Mouse (Mus musculus) cerebellum, adult 9-10 months (tissue): ENCODE data around the gene Rnf38.

ENCODE experiments used
- DNase-seq: peaks from one replicate; pipeline ENCODE4 v3.0.0; 2022

Rnf38 gene

DNA sequence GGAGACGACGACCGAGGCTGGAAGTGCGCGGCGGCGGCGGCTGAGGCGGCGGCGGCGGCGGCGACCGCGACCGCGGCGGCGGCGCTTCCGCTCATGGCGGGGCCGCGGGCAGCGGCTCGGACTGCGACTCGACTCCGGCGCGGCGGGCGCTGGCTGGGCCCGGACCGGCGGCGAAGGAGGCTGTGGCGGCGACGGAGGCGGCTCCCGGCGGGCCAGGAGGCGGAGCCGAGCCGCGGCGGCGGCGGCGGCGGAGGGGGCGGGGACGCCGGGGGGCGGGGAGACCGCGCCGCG, at the start of gene Rnf38:
Gene Rnf38, minus strand, starts transcription at position 77 of the 291 bp plus-strand sequence.
- DNase-seq = no peak

DNA sequence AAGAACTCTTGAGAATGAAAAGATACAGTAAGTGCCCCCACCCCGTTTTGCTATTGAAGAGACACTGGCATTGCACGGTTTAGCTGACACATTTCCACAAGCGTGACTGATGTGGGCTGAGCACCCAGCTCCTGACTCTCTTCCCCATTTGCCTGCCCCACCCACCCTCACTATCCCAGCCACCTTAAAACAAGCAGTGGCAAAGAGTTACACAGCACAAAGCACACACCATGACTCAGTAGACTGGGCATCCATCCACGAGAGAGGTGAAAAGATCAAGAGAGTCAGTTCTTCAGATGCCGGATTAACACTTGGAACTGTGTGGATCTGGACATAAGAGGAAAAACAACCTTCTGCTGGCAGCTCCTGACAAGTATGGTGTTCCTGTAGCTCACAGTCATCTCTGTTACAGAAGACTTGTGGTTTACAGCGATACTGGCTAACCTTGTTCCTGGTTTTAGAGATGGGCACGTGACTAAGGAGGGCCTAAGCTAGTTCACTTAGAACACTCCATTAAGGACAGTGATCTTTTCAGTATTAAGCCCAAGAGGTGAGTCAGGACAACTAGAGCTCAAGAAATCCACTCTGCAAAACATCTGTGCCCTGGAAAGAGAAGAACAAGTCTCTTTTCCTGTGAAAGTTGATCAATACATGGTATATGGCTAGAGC, 48.1 kb upstream of the Rnf38 start:
- no peak for DNase-seq

GRCm38 (mm10) chr4:44271134-44271533, 37.5 kb upstream of the Rnf38 start:
- DNase-seq = no peak

DNA sequence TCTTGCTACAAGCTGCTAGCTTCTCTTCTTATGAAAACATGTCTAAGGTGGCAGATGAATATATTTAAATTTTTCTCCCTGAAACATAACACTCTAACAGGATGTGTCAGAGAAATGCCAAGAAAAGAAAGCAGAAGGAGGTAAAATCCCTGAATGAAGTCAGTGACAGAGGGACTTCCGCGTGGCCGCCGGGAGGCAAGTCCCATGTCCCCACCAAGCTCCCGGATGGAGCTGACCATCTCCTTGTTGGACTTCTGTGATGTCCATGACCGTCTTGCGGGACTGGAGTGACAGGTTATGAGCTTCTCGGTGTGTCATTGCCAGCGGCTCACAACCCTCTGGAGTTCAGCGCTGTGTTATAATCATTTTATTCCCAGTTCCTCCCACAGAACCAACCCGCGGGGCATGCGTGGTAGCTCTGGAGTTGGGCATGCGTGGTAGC, 35.8 kb upstream of the Rnf38 start:
- DNase-seq = no peak

DNA sequence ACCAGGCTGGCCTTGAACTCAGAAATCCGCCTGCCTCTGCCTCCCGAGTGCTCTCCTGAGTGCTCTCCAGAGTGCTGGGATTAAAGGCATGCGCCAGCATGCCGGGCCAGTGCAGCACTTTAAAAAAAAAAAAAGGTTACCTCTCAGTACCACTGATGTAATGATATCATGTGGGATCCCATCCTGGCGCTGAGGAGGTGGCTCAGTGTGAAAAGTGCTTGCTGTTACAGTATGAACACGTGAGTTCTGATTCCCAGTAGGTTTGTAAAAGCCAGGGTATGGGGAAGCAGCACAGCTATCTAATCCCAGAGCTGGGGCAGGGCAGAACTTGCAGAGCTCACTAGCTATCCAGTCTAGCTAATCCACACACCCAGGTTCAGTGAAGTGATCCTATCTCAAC, 33.8 kb upstream of the Rnf38 start:
- DNase-seq = no peak

DNA sequence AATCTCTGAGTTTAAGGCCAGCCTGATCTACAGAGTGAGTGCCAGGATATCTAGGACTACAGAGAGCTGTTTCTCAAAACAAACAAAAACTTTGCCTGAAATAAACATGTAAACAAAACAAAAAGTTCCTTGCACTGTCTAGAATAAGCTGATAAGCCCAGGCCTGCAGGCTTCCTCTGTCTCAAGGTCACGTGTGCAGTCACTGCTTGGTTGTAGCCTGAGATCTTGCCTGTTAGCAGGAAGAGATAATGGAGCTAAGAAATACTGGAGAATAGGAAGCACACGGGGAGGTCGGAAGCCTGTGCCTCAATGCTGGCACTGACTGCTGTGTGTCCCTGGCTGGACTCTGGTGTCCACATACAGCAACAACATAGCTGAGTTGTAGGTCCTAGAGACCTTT, 31.9 kb upstream of the Rnf38 start:
- no peak for DNase-seq

- DNase-seq = no peak
These were observed 26.7 kb upstream of the Rnf38 start for GRCm38 (mm10) chr4:44260244-44260643.

DNA sequence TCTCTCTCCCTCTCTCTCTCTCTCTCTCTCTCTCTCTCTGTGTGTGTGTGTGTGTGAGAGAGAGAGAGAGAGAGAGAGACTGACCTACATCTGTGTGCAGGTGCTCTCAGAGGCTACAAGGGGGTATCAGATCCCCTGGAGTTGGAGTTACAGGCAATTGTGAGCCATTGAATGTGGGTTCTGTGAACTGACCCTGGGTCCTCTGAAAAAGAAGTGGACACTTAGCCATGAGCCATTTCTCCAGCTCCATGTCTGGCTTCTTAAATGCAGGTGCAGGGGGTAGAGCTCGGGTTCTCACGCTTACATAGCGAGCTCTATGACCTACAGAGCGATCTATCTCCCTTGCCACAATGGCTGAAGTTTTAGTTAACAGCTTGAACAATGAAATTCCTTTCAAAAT, 25.5 kb upstream of the Rnf38 start:
- DNase-seq = no peak

- DNase-seq = no peak
These were observed 21.0 kb upstream of the Rnf38 start for GRCm38 (mm10) chr4:44254579-44254978.

GRCm38 (mm10) chr4:44253191-44253590, 19.6 kb upstream of the Rnf38 start:
- no peak for DNase-seq

DNA sequence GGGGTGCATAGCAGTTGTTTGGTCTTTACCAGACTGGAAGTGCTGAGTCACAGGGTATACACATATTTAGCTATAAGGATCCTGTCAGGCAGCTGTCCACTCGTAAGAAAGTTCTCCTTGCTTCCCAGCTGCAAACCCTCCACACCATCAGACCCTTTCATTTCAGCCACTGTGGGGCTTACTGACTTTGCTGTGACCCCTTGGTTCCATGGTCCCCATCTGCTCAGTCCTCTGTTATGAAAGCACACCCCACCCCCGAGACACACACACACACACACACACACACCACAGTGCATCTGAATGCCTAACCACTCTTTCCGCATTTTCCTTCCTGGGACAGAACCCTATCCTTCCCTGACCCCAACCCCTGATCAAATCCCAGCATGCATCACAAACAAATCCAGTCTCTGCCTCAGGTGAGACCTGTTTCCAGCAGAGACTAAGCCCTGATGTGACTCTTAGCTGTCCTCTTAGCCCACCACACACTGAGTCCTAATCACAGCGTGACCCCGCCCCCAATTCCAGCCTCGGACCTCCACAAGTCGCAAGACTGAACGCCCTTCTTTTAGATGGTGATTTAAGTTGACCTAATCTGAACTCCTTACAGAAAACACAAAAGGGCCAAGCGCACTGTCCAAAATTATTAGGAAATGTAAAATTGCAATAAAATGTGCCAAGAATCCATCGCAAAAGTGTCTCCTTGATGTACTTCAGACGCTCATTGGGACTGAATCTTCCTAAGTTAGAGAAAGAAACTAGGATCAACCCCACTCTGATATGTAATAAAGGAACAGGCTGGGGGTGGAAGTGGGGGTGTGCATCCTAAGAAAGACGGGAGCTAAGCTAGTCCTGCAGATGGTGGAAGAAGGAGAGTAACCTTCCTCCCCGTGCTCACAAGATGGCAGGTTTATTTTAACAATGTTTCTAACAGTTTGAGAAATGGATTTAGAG, 18.7 kb upstream of the Rnf38 start:
- DNase-seq = no peak

DNA sequence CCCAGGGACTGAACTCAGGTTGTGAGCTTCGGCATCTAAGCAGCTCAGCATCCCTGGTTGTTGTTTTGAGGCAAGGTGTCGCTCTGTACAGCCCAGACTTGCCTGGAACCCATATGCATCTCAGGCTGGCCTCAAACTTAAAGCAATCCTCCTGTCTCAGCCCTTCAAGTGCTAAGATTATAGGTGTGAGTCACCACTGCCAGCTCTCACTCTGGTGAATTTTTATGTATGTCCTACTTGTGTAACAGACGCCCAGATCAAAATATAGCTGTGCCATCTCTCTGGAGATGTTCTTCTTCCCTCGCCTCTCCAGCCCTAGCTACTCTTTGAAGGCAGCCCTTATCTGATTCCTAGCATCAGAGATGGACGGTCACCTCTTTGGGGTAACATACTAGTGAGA, 17.9 kb upstream of the Rnf38 start:
- no peak for DNase-seq

DNA sequence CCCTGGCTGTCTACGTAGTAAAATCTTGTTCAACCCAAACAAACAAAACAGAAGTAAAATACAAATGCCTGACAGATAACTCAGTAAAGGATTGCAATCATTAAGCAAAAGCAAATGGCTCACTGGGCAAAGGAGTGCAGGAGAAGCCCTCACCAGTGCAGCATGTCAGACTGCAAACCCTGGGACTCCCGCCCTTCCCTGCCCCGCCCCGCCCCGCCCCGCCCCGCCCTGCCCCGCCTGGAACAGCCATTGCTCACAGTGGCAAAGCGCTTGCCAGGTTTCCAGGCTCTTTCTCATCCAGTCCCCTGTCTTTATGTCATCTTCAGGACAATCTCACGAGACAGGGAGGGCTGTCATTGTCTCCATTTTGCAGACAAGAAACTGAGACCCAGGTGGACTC, 16.1 kb upstream of the Rnf38 start:
- no peak for DNase-seq

GRCm38 (mm10) chr4:44247051-44247939, 13.7 kb upstream of the Rnf38 start:
- no peak for DNase-seq

DNA sequence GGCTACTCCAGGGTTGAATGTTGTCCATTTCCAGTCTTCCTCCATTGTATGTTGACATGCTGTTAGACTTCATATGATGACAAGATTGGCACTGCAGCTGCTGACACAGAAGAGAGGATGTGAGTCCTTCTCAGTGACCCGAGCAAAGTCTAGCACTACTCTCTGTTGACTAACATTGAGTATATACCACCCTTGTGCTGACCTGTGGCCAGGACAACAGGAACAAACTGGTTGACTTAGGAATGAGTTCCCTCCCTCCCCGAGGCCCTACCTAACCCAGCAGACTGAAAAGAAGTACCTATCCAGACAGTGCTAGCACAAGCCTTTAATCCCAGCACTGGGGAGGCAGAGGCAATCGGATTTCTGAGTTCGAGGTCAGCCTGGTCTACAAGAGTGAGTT, 12.7 kb upstream of the Rnf38 start:
- no peak for DNase-seq

- no peak for DNase-seq
These were observed 8.0 kb upstream of the Rnf38 start for GRCm38 (mm10) chr4:44241638-44242037.

DNA sequence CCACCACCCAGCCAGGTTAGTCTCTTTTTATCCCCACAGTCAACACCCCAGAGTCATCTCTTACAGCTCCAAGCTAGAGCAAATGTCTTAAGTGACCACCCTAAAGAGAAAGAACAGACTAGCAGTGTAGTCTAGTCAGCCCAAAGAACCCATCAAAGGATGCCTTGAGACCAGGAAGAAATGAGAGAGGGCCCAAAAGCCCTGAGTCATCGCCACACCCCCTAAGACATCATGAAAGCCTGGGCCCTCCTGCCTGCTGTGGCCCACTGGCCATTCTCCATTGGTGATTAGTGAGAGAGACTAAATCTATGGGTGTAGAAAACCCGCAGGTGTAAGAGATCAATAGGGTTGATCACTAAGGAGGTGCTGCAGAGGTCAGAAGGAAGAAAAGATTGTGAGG, 2.4 kb upstream of the Rnf38 start:
- DNase-seq = peak; percentile 26

DNA sequence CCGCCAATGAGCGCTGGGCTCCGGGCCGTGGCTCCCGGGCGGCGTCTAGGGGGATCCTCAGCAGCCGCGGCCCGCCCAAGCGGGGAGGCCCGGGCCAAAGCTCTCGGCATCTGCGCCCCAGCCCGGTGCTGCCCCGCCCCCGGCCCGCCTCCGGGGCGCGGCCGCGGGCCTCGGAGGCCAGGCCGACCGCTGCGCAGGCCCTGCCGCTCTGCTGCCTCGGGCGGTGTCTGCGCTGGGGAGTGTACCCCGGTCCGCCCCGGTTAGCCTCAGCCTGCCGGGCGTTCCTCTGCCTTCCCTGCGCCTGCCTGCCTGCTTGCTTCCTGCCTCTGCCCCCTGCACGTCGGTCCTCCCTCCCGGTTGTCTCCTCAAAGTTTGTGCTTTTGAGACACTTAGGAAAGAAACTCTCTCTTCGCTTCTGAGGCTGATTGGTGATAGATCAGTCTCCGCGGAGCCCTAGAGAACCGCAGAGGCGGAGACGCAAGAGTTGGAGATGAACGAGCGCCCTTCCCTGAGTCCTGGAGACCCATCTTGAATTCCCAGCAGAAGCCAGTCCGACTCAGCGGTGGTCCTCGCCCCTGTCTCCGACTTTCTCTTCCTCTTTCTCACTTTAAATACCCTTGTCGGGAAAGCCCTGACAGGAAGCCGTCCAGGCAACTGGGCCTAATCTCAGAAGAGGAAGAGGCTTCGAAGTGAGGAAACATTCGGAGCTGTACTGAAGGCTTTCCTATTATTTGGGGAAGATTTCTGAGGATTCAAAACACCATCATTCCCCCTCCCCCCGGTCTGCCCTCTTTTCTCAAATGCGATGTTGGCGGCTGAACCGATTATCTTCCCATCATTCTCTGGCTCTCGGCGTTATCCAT, 646 bp upstream of the Rnf38 start:
- DNase-seq = peak; percentile 88

GRCm38 (mm10) chr4:44232771-44233712, 547 bp downstream of the Rnf38 start:
- peak; percentile 69 for DNase-seq

- DNase-seq = no peak
These were observed 8.5 kb downstream of the Rnf38 start for GRCm38 (mm10) chr4:44225128-44225527.

DNA sequence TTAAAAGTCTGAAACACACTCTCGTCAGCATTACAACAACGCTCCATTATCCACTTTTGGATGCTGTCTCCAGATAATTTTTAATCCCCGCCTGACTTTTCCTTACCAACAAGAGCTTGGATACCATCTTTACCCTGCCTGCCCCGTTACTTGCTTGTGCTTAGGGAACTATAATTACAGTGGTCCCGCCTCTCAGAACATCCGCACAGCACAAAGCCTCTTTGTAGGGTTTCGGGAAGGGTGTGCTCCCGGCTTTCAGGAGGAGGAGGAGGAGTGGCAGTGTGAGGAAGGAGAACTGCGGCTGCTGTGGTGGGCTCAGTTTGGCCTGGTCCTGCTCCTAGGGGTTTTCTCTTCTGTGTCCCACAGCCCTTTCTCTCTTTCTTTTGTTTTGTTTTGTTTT, 9.4 kb downstream of the Rnf38 start:
- DNase-seq = no peak
